Mouse (Mus musculus) macrophage (primary cell): ENCODE data around the gene Trhr2. TPM values are rescaled to one million over a fixed set of nuclear protein-coding genes. Genes with fewer than 3 reads are reported as not detected.

ENCODE experiments used
- H3K27ac ChIP-seq: fragments of 350-480 bp; formaldehyde crosslinking; 2 replicates; pipeline ENCODE4 v1.9.0; 2021
- H3K36me3 ChIP-seq: fragments of 350-480 bp; formaldehyde crosslinking; 2 replicates; pipeline ENCODE4 v1.9.0; 2021; ENCODE audit errors: inconsistent target
- H3K4me3 ChIP-seq: fragments of 350-480 bp; formaldehyde crosslinking; 2 replicates; pipeline ENCODE4 v1.9.0; 2021; ENCODE audit errors: inconsistent target
- H3K79me2 ChIP-seq: fragments of 350-480 bp; formaldehyde crosslinking; 2 replicates; pipeline ENCODE4 v1.9.0; 2021; ENCODE audit errors: inconsistent target
- WGBS: methylation state at CpG from one replicate; pipeline ENCODE4 v1.1.7; 2026; ENCODE audit warnings: inconsistent platforms; ENCODE audit not compliant: missing documents; 5-methylcytosine and 5-hydroxymethylcytosine counted together
- polyA plus RNA-seq: library from polyadenylated mRNA; stranded (reverse); fragments of 250-400 nt; gene quantifications from 3 replicates; pipeline ENCODE4 v1.2.4, GENCODE M21; 2018; ENCODE audit warnings: inconsistent platforms

Gene Trhr2
- polyA plus RNA-seq, 1 experiment from 2014 or later = not detected

GRCm38 (mm10) chr8:122344219-122344618, 16.3 kb downstream of the Trhr2 start:
- WGBS = 51% methylated on average over 3 of the region's 5 CpGs
- Histone ChIP-seq H3K79me2 (no peaks in the 10 kb centered on the region), H3K4me3 (no peak overlapping the region), H3K36me3 (no peaks in the 10 kb centered on the region), H3K27ac (no peak overlapping the region)

- 5% methylated on average over 14 of the region's 14 CpGs for WGBS
- no peak overlapping the region for H3K4me3 ChIP-seq
- H3K79me2 ChIP-seq = no peaks in the 10 kb centered on the region
- no peaks in the 10 kb centered on the region for H3K36me3 ChIP-seq
- H3K27ac ChIP-seq = no peak overlapping the region
These were observed 16.8 kb downstream of the Trhr2 start for GRCm38 (mm10) chr8:122343758-122344157.

- Histone ChIP-seq H3K4me3 (no peak overlapping the region), H3K27ac (no peak overlapping the region), H3K36me3 (no peaks in the 10 kb centered on the region), H3K79me2 (no peaks in the 10 kb centered on the region)
- WGBS = 5% methylated on average over 11 of the region's 11 CpGs
These were observed 17.2 kb downstream of the Trhr2 start for GRCm38 (mm10) chr8:122343341-122343740.

DNA sequence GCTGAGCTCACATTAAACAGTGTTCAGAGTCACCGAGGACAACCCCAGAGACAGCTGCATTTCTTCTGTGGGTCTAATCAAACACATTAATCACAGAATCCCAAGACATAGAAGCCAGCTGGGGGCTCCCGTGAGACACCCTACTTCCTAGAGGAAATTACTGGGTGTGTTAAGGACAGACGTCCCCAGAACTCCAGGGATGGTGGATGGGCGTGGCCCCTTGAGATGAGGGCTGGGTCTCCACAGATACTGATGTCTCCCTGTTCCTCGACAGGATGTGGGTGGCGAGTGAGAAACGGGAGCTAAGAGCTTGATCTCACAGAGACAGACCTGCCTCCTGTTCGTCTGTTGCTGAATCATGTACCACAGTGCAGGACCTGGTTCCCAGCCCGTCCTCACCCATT, 17.7 kb downstream of the Trhr2 start:
- Histone ChIP-seq H3K36me3 (no peaks in the 10 kb centered on the region), H3K27ac (no peak overlapping the region), H3K79me2 (no peaks in the 10 kb centered on the region), H3K4me3 (no peak overlapping the region)
- 10% methylated on average over 9 of the region's 9 CpGs for WGBS

GRCm38 (mm10) chr8:122342362-122342761, 18.2 kb downstream of the Trhr2 start:
- H3K27ac ChIP-seq = no peak overlapping the region
- no peaks in the 10 kb centered on the region for H3K79me2 ChIP-seq
- H3K36me3 ChIP-seq = no peaks in the 10 kb centered on the region
- H3K4me3 ChIP-seq = no peak overlapping the region
- 70% methylated on average over 5 of the region's 5 CpGs for WGBS

GRCm38 (mm10) chr8:122341790-122342189, 18.8 kb downstream of the Trhr2 start:
- Histone ChIP-seq H3K79me2 (no peaks in the 10 kb centered on the region), H3K4me3 (no peak overlapping the region), H3K27ac (no peak overlapping the region), H3K36me3 (no peaks in the 10 kb centered on the region)
- 83% methylated on average over 6 of the region's 6 CpGs for WGBS

DNA sequence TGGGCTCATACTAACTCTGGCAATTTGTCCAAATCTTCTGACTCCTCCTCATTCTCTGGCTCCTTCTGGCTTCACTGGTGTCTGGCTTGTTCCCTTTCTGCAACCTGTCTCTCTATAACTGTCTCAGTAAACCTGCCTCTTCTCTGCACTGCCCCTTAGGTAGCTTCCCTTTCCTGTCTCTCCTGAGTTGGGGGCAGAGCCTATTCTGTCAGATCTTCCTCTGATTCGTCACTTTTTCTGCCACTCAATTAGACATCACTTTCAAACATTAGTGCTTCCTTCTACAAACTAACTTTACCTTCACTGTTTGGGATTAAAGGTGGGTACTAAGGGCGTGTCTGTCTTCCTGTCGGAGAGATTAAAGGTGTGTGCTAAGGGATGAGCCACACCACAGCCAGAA, 19.8 kb downstream of the Trhr2 start:
- Histone ChIP-seq H3K36me3 (no peaks in the 10 kb centered on the region), H3K79me2 (no peaks in the 10 kb centered on the region), H3K27ac (no peak overlapping the region), H3K4me3 (no peak overlapping the region)
- WGBS = 93% methylated on average over 3 of the region's 3 CpGs

GRCm38 (mm10) chr8:122338852-122339251, 21.7 kb downstream of the Trhr2 start:
- H3K4me3 ChIP-seq = no peak overlapping the region
- H3K36me3 ChIP-seq = no peaks in the 10 kb centered on the region
- 81% methylated on average over 6 of the region's 6 CpGs for WGBS
- H3K79me2 ChIP-seq = no peaks in the 10 kb centered on the region
- H3K27ac ChIP-seq = no peak overlapping the region

DNA sequence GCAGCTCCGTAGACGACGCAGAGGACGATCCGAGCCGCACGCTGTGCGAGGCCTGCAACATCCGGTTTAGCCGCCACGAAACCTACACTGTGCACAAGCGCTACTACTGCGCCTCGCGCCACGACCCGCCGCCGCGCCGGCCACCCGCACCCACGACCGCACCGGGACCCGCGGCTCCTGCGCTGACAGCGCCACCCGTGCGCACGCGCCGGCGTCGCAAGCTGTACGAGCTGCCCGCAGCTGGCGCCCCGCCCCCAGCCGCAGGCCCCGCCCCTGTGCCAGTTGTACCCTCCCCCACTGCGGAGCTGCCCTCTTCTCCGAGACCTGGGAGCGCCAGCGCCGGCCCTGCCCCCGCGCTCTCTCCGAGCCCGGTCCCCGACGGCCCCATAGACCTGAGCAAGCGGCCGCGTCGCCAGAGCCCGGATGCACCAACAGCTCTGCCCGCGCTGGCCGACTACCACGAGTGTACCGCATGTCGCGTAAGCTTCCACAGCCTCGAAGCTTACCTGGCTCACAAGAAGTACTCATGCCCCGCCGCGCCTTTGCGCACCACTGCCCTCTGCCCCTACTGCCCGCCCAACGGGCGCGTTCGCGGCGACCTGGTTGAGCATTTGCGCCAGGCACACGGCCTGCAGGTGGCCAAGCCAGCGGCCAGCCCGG, 24.2 kb downstream of the Trhr2 start:
- no peaks in the 10 kb centered on the region for H3K36me3 ChIP-seq
- no peaks in the 10 kb centered on the region for H3K79me2 ChIP-seq
- no peak overlapping the region for H3K4me3 ChIP-seq
- H3K27ac ChIP-seq = no peak overlapping the region
- WGBS = 95% methylated on average over 71 of the region's 81 CpGs

GRCm38 (mm10) chr8:122335638-122336250, 24.8 kb downstream of the Trhr2 start:
- Histone ChIP-seq H3K27ac (no peak overlapping the region), H3K4me3 (no peak overlapping the region), H3K36me3 (no peaks in the 10 kb centered on the region), H3K79me2 (no peaks in the 10 kb centered on the region)
- 94% methylated on average over 50 of the region's 57 CpGs for WGBS

DNA sequence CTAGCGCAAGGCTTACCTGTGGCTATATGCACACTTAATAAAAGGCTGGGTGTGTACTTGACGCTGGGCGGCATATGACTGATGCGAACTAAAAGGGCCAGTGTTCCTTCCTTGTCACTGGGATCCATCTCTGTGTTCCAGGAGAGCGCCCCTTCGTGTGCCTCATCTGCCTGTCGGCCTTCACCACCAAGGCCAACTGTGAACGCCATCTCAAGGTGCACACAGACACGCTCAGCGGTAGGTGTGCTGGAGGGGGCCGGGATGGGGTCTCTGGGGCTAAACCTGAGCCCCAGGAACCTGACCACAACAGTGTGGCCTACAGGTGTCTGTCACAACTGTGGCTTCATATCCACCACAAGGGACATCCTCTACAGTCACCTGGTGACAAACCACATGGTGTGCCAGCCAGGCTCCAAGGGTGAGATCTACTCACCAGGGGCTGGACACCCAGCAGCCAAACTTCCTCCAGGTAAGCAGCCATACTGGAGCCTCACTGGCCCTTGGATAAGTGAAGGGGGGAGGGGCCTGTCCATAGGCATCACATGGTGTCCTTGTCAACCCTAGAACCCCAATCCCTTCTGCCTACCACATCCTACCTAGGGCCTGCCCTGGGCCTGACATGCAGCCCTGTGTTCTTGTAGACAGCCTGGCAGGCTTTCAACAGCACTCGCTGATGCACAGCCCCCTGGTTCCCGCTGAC, 25.6 kb downstream of the Trhr2 start:
- WGBS = 95% methylated on average over 13 of the region's 13 CpGs
- H3K36me3 ChIP-seq = no peaks in the 10 kb centered on the region

DNA sequence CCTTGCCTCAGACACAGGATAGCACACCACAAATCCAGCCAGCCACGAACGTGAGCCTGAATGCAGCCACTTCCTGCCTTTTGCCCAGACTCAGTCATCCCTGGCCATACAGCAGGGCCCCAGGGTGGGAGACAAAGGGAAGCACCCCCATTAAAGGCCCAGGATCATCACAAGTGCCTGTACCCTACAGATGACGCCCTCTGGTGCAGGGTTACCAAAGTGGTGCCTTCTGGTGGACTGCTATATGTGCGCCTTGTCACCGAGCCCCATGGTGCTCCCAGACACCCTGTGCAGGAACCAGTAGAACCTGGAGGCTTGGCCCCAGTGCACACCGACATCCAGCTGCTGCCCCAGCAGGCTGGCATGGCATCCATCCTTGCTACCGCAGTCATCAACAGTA, 27.0 kb downstream of the Trhr2 start:
- Histone ChIP-seq H3K27ac (no peak overlapping the region), H3K79me2 (no peaks in the 10 kb centered on the region), H3K4me3 (no peak overlapping the region), H3K36me3 (no peaks in the 10 kb centered on the region)
- 88% methylated on average over 7 of the region's 7 CpGs for WGBS

More for the DNA sequence above, 25.6 kb downstream of the Trhr2 start:
- no peaks in the 10 kb centered on the region for H3K79me2 ChIP-seq
- H3K4me3 ChIP-seq = no peak overlapping the region
- H3K27ac ChIP-seq = no peak overlapping the region

GRCm38 (mm10) chr8:122332753-122333506, 27.6 kb downstream of the Trhr2 start:
- 75% methylated on average over 6 of the region's 6 CpGs for WGBS
- H3K4me3 ChIP-seq = no peak overlapping the region
- no peaks in the 10 kb centered on the region for H3K79me2 ChIP-seq
- no peak overlapping the region for H3K27ac ChIP-seq
- H3K36me3 ChIP-seq = no peaks in the 10 kb centered on the region

DNA sequence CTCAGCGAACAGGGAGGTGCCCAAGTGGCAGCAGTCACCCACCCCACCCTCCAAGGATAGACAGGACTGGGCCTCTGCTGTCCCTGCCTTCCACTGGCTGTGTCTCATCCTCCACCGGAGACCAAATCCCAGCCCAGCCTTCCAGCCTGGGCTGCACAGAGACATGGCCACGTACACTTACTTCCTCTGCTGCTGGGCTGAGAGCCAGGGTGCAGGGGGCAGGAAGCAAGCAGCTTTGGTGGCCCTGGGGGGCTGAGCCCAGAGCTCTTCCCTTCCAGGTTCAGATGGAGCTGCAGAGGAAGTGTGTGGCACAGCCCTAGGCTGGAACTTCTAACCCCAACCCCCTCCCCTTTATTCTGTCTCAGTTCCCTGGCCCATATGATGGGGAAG, 29.4 kb downstream of the Trhr2 start:
- Histone ChIP-seq H3K36me3 (no peaks in the 10 kb centered on the region), H3K79me2 (no peaks in the 10 kb centered on the region), H3K4me3 (no peak overlapping the region), H3K27ac (no peak overlapping the region)
- 23% methylated on average over 3 of the region's 3 CpGs for WGBS
